Mouse (Mus musculus): Measurements from ENCODE around the gene Med13l.

Med13l gene

GRCm38 (mm10) chr5:118558841-118559240 is 1.6 kb upstream of the Med13l start:
- DNase-seq = no peak

DNA sequence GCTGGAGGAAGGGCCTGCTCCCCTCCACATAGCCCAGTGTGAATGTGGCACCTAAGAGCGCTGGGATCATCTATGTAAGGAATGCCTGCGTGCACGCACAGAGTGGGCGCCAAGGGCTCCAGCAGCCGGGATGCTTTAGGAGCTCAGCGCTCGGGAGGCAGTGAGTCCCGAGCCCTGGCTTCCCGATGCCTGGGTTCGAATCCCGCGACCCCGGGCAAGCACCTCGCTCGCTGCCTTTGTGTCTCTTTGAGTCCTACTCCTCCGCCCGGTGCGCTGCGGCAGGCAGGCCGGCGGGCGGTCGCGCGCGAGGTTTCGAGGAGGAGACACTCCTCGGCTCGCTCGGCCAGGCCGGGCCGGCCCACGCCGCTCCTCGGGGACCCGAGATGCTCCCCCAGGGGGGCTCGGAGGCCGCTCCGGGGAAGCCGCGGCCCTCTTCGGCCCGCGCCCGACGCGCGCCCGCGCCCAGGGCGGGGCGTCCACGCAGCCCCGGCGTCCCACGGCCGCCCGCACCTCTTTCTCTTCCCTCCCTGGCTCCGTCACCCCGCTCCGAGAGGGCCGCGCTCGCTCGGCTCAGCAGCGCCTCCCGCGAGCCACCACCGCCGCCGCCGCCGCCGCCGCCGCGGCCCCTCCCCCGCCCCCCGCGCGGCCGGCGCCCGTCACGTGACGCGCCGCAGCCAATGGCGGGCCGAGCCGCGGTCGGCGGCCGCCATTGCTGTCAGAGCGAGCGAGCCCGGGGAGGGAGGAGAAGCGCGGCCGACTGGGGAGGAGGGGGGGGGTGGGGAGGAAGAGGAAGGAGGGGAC is 695 bp upstream of the Med13l start:
- DNase-seq = peak; percentile 82

DNA sequence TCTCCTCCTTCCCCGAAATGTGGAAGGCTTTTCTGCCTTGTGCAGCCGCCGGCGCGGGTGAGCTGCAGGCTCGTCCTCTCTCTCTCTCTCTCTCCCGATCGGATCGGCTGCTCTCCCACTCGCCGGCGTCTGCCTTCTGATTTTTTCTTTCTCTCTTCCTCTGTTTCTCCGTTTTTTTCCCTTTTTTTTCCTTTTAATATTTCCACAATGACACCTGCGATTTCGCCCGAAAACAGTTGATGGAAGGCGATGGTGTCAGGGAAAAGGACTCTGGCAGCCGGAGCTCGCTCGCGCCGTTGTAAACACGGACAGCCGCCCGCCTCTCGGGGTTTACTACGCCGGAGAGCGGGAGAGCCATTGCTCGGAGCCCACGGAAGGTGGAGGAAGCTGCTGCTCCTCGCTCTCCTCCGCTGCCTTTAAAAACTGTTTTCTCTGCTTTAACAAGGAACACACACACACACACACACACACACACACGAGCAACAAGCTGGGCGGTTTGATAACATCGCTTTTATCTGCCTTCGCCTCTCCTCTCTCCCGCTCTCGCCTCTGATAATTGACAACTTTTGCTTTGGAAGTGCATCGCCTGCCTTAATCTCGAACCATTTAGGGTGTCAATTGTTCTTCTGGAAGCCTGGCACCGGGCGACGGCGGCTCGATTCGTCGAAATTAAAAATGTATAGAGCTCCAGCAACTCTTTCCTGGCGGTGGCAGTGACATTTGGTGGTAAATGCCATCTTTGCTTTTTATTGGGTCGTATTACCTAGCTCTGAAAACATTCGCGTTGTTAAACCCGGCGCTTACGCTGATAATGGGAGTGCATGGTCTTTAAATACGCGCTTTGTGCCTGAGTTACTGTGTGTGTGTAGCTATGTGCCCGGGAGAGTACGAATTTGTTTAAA is 858 bp downstream of the Med13l start:
- peak; percentile 57 for DNase-seq

DNA sequence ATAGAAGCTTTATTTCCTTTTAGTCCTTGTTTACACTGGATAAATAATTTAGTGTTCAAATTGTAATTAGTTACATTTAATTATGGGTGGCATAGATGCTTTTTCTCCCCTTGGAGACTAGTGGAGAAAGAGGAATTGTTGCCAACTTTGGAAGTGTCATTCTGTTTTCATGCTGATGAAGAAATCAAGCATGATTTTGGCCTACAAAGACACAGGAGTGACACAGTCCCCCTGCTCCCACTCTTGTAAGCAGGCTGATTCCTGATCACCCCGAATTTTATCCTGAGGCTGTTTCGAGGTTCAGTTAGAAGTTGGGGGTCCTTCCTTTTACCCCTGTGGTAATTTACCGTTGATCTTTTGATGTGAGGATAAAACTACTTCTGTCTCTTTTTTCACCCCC is 1.7 kb downstream of the Med13l start:
- DNase-seq = no peak

GRCm38 (mm10) chr5:118563590-118563989 is 3.1 kb downstream of the Med13l start:
- no peak for DNase-seq

DNA sequence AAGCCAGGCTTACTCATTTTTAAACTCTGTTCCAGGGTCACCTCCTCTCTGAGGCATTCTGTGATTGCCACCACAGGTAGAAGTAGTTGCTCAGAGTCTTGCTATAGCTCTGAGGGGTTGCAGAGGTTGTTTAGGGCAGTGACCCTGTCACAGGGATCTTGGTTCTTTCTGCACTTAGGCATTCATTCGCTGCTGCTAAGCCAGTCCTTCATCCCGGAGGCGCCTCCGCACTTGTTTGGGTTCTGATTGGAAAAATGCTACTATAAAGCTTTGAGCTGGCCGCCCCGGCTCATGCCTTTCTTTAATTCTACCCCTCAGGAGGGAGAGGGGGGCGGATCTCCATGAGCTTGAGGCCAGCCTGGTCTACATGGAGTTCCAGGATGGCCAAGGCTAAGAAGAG is 6.9 kb downstream of the Med13l start:
- no peak for DNase-seq

GRCm38 (mm10) chr5:118569017-118569416 is 8.5 kb downstream of the Med13l start:
- DNase-seq = no peak

GRCm38 (mm10) chr5:118569606-118570580 is 9.4 kb downstream of the Med13l start:
- DNase-seq = no peak

DNA sequence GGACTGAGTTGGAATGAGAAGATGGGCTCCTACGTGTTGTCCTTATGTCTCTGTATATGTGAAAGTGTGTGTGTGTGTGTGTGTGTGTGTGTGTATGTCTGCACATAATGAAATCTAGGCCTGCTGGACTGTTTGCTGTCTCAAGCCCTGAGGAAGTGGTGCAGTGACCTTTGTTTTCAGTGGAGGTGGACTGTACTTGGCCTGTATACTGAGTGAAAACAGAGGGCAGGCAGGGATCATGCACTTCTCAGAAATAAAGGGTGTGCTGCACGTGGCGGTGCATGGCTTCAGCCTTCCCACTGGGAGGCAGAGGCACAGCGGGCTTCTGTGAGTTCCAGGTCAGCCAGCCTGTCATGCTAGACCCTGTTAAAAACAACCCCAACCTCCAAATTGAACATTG is 11.0 kb downstream of the Med13l start:
- DNase-seq = no peak

GRCm38 (mm10) chr5:118574236-118574635 is 13.8 kb downstream of the Med13l start:
- no peak for DNase-seq

DNA sequence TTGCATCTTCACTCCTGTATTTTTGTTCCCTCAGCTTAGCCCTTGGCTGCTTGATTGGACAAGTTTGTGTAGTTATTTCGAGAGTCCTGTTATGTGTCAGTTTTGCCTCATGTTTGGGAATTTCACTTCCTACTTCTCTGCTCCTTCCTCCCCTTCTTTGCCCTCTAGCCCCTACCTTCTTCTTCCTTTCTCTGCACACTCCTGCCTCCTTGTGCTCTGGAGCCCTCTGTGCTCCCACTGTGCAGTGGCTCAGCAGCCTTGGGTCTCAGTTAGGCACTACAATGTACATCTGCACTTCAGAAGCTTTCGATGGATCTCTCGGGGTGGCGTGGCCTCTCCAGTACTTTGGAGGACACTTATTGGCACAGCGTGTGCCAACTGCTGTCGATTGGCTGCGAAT is 14.5 kb downstream of the Med13l start:
- no peak for DNase-seq

- no peak for DNase-seq
These were observed 15.4 kb downstream of the Med13l start for GRCm38 (mm10) chr5:118575909-118576308.

- no peak for DNase-seq
These were observed 16.3 kb downstream of the Med13l start for GRCm38 (mm10) chr5:118576731-118577130.

GRCm38 (mm10) chr5:118585355-118585754 is 24.9 kb downstream of the Med13l start:
- DNase-seq = no peak

GRCm38 (mm10) chr5:118586560-118586959 is 26.1 kb downstream of the Med13l start:
- no peak for DNase-seq

DNA sequence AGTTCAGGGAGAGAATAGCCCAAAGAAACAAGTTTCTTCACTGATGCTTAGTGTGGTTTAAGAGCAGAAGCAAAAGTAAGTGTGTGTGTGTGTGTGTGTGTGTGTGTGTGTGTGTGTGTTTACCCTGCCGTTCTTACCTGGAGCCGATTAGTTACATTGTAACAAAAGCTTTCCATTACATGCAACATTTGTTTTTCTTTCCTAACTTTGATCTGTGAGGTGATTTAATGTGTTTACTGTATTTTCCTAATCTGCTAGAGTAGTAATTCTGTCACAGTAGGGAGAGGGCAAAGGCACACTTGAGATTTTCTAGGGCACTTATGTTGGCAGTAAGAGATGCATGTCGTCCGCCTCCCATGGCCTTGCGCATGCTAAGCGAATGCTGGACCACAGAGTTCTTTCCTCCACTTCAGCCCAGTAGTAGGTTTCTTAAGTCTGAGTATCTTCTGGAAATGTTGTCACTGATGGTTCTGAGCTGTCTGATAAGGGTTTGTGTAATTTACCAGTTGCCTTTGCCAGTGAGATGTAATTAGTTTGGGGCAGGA is 28.0 kb downstream of the Med13l start:
- no peak for DNase-seq

- DNase-seq = no peak
These were observed 28.9 kb downstream of the Med13l start for GRCm38 (mm10) chr5:118589186-118589892.

- no peak for DNase-seq
These were observed 30.4 kb downstream of the Med13l start for GRCm38 (mm10) chr5:118590868-118591267.

DNA sequence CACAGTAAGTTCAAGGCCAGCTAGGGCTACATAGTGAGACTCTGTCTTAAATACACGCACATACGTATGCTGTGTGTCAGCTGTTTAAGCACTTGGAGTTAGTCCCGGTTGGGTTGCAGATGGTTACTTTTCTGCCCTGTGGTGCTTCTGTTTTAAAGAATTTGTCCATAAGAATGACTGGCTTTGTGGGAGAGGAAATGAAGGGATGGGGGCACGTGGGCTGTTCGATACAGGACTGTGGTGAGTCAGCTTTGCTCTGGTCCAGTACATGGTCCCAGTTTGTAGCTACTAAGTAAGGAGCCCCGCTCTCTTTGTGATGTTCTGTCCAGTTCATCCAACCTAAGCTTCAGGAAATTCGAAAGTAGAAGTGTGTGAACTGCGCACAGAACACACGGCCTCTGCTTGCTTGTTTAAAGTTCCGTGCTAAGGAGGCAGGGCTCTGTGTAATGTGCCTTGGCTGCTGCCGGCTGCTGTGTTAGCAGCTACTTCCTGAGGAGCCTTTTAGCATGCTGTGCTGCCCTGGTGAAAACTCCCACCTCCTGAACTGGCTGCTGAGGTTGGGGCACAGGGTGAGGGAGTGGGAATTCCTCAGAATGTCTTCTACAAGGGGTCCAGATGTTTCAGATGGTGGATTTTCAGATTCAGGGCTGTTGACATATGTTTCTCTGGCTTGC is 31.5 kb downstream of the Med13l start:
- peak; percentile 33 for DNase-seq

DNA sequence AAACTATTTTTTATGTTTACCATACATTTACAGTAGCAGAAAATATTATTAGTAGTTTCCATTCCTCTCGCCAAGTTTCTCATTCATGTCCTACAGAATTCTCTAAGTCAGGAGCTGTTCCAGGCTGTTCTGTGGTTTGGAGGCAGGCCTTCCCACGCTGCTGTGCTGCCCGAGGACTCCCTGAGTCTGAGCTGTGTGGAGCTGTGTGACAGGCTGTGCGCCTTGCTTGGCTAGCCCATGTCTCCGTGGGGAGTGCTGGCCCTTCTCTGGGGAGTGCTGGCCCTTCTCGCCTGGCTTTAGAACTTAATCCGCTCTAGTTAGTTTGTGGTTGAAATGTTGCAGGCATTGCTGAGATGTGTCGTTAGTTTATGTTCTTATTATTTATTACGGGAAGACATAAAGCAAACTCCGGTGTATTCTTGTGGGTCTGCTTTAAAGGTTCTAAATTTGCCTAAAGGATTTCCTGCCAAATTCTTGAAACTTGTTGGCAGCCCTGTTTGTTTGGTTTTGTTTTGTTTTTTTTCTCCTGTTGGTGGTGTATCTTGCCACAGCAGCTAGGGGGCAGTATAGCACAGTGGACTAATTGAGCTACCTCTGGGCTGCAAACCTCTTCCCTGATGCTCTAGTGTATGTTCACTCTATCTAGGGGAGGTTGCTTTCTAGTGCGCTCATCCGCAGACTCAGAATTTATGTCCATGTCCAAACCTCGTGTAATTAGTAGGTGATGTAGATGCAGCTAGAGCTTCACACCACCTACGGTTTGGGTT is 34.2 kb downstream of the Med13l start:
- DNase-seq = peak; percentile 73
